Mouse (Mus musculus): ENCODE measurements at regions not wholly inside any gene's neighbourhood (a gene's known extent, or its start where the extent isn't known, plus 50 kb on each side); places are given as distances from the start of the nearest gene placed in this dataset.

DNA sequence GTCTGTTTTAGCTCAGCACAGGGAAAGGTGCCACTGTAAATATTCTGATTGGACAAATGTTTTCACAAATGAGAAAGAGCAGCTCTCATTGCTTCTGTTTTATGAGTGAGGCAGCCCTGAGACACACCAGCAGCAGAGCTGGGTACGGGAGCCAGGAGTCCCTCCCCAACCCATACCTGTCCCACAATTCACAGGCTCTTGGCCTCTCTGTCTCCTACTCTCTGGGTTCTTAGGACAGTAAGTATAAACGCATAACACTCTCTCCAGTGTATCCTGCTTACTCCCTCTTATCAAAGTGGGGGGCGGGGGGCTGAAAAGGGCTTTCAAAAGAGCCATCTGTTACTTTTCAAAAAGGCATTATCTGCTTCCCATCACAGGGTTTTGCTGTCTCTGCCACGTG lies 245.3 kb downstream of the Dhx35 start:
- TF ChIP-seq CTCF (IDR thresholded peaks at IDR 0.05; ENCODE audit: low read depth, low read length) (no peak), POLR2A (IDR thresholded peaks at IDR 0.05; ENCODE audit: insufficient read depth, low read length) (no peak)

Data from ES-Bruce4 (cell line).